Mouse (Mus musculus): ENCODE results near the gene Ms4a6d. TPM values are rescaled to one million over a fixed set of nuclear protein-coding genes. Genes with fewer than 3 reads are reported as not detected.
"Not testable (repeated sequence)": the region's sequence is repeated elsewhere in the genome, so short reads cannot be mapped to it uniquely, and the experiment has no call there.

The Ms4a6d gene
- polyA plus RNA-seq, 1 experiment from 2014 or later = 2.1 TPM

DNA sequence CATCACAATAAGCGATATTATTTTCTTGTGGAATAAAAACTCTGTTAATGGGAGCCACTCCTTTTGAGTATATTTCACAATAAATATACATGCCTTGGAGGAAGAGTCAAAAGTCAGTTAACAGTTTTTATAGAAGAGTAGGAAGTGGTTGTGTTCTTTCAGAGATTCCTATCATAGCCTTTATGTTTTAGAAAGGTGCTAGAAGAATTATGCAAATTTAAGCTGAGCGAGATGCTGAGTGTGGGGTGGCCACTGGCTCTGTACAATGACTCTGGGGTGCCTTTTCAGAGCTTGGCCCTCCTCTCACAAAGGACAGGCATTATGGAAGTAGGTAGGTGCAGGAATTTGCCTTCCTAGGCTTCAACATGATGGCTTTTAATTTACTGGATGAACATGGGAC lies 60.3 kb downstream of the Ms4a6d start:
- H3K4me1 ChIP-seq; ATAC-seq (replicated peaks); H3K36me3 ChIP-seq (replicated peaks); H3K4me3 ChIP-seq; H3K9me3 ChIP-seq; H3K27me3 ChIP-seq (replicated peaks); H3K4me2 ChIP-seq; H3K9ac ChIP-seq; H3K27ac ChIP-seq: not testable (repeated sequence)
- 90% methylated on average over 2 of the region's 2 CpGs for WGBS

DNA sequence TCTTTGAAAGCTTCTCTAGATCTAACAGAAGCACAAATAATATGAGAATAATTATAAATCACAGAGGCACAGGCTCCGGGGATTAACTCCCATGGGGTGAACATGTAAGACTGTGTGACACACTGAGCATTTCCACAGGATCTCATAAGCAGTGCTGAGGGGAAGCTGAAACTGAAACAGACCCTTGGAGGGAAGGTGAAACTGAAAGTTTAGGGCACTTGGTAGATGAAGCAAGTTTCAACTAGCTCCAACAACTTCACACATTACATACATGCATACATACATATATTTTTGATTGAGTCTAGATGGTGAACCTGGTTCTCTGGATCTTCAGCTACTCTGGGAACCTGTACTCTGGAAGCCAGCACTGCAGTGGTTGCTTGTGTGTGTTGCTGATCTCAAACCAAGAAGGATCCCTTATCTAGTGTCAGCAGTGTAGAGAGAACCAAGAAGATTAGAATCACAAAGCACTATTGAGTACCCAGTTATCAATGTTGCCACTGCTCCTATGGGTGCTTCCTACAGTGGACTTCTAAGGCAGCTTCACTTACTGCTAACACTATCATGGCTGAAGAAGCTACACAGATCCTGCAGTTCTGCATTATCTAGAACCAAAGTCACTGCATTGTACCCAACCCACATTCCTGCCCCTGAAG lies 64.4 kb downstream of the Ms4a6d start:
- not testable (repeated sequence) for H3K27me3 ChIP-seq (replicated peaks); H3K9ac ChIP-seq; ATAC-seq (replicated peaks); H3K27ac ChIP-seq; H3K9me3 ChIP-seq; H3K4me2 ChIP-seq; H3K36me3 ChIP-seq (replicated peaks); H3K4me3 ChIP-seq; H3K4me1 ChIP-seq
- 80% methylated on average over 1 of the region's 1 CpGs for WGBS

DNA sequence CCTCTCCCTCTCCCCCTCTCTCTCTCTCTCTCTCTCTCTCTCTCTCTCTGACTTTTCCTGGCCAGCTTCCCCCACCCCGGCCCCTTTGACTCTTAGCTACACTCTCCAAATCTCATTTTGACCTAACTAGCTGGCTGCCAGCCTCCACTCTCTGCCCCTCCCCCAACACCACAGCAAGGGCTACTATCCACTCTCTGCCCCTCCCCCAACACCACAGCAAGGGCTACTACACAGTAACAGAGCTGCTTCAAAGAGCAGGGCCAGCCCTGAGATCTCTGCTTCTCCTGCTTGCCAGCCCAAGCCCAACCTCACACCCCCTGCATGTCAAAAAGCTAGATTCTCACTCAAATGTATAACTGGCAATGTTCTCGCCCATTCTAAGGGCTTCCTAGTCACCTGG lies 67.3 kb downstream of the Ms4a6d start:
- H3K4me3 ChIP-seq = no peak overlapping the region
- ATAC-seq (replicated peaks) = no peak

More for the DNA sequence above, 67.3 kb downstream of the Ms4a6d start:
- WGBS = 20% methylated on average over 2 of the region's 2 CpGs
- no peaks in the 10 kb centered on the region for H3K4me1 ChIP-seq
- no peak overlapping the region for H3K27ac ChIP-seq
- no peaks in the 10 kb centered on the region for H3K27me3 ChIP-seq (replicated peaks)
- no peaks in the 10 kb centered on the region for H3K36me3 ChIP-seq (replicated peaks)
- no peak overlapping the region for H3K9ac ChIP-seq
- no peaks in the 10 kb centered on the region for H3K9me3 ChIP-seq
- no peak overlapping the region for H3K4me2 ChIP-seq

Other genes starting within 250 kb of the Ms4a6d start
- 3.3 and 3.9 TPM in 2 replicates for gene Ms4a4a, start 229.3 kb downstream of the Ms4a6d start, polyA plus RNA-seq (2015; fragmentation: Nextera tagmentation; extraction: Ambion mirVana)
- 0.32 and 1.2 TPM in 2 replicates for gene Ms4a4c, start 200.1 kb downstream of the Ms4a6d start, polyA plus RNA-seq (2015; fragmentation: Nextera tagmentation; extraction: Ambion mirVana)
- gene Ms4a4b, start 161.3 kb downstream of the Ms4a6d start, polyA plus RNA-seq (2015; fragmentation: Nextera tagmentation; extraction: Ambion mirVana) = 0.25 TPM in 1 of 2 replicates, not detected in the other
- 2.2 and 2.5 TPM in 2 replicates for gene Ms4a6c, start 135.5 kb downstream of the Ms4a6d start, polyA plus RNA-seq (2015; fragmentation: Nextera tagmentation; extraction: Ambion mirVana)
- gene Gm8369, start 118.9 kb downstream of the Ms4a6d start, polyA plus RNA-seq (2015; fragmentation: Nextera tagmentation; extraction: Ambion mirVana) = not detected in 2 replicates
- gene Ms4a6b, start 88.3 kb downstream of the Ms4a6d start, polyA plus RNA-seq (2015; fragmentation: Nextera tagmentation; extraction: Ambion mirVana) = 2.5 and 2.7 TPM in 2 replicates
- gene Ms4a4d, start 68.0 kb downstream of the Ms4a6d start, polyA plus RNA-seq (2015; fragmentation: Nextera tagmentation; extraction: Ambion mirVana) = not detected in 2 replicates
- gene Ms4a2, start 18.9 kb upstream of the Ms4a6d start, polyA plus RNA-seq (2015; fragmentation: Nextera tagmentation; extraction: Ambion mirVana) = not detected in 2 replicates
- gene Ms4a3, start 36.0 kb upstream of the Ms4a6d start, polyA plus RNA-seq (2015; fragmentation: Nextera tagmentation; extraction: Ambion mirVana) = not detected in 2 replicates
- gene Oosp2, start 55.7 kb upstream of the Ms4a6d start, polyA plus RNA-seq (2015; fragmentation: Nextera tagmentation; extraction: Ambion mirVana) = not detected in 2 replicates
- gene Oosp1, start 86.3 kb upstream of the Ms4a6d start, polyA plus RNA-seq (2015; fragmentation: Nextera tagmentation; extraction: Ambion mirVana) = not detected in 2 replicates
- not detected in 2 replicates for gene Oosp3, start 92.2 kb upstream of the Ms4a6d start, polyA plus RNA-seq (2015; fragmentation: Nextera tagmentation; extraction: Ambion mirVana)
- not detected in 2 replicates for gene Gif, start 142.7 kb upstream of the Ms4a6d start, polyA plus RNA-seq (2015; fragmentation: Nextera tagmentation; extraction: Ambion mirVana)
- gene Mrpl16, start 165.5 kb upstream of the Ms4a6d start, polyA plus RNA-seq (2015; fragmentation: Nextera tagmentation; extraction: Ambion mirVana) = 40.9 and 42.7 TPM in 2 replicates
- 28.9 and 34.2 TPM in 2 replicates for gene Stx3, start 214.6 kb upstream of the Ms4a6d start, polyA plus RNA-seq (2015; fragmentation: Nextera tagmentation; extraction: Ambion mirVana)
- gene Olfr1417, start 234.4 kb upstream of the Ms4a6d start, polyA plus RNA-seq (2015; fragmentation: Nextera tagmentation; extraction: Ambion mirVana) = 0.09 TPM in 1 of 2 replicates, not detected in the other

Measured in midbrain, embryonic 15.5 days (tissue).